ENCODE assay signal across 12 mouse cellular contexts in genomic region chr6:137143818-137144525, GRCm38 (mm10). TPM values are rescaled to one million over a fixed set of nuclear protein-coding genes. Genes with fewer than 3 reads are reported as not detected.
A peak's percentile ranks its signal among the peaks of the same experiment; 100 is the strongest.
DNase-seq lines count a peak whose midpoint lies in the region; ATAC-seq and TF ChIP-seq lines count a peak whose summit lies in the region.
"Had no signal": no experiment of that assay in that cellular context is flagged by ENCODE, and none has a peak within 500 bp of the region (broad histone marks: within the 10 kb centered on the region; RNA-seq: fewer than 3 reads in every experiment).

No protein-coding gene starts in this region.

- H3K9ac ChIP-seq in liver, adult 2 months (ENCODE audit: low read depth, low read length): no peak overlapping the region
- H3K9ac ChIP-seq in hindbrain, postnatal 0 days (replicated peaks; ENCODE audit: low read length): no peak overlapping the region
- H3K9ac ChIP-seq: embryonic facial prominence, embryonic 15.5 days; midbrain, embryonic 12.5 days had no signal

- TF ChIP-seq CTCF in liver, adult 2 months (IDR thresholded peaks at IDR 0.05; ENCODE audit: low read depth, low read length): no peak
- TF ChIP-seq CTCF in hindbrain, postnatal 0 days (IDR thresholded peaks at IDR 0.05; ENCODE audit: low read depth): no peak

- no peak for TF ChIP-seq POLR2A in liver, adult 2 months (IDR thresholded peaks at IDR 0.05; ENCODE audit: extremely low read depth, insufficient read depth, low read length)

- 70% methylated on average over 7 of the region's 7 CpGs for WGBS in liver, adult 2 months
- WGBS in hindbrain, postnatal 0 days: 90% methylated on average over 7 of the region's 7 CpGs

- no peaks in the 10 kb centered on the region for H3K36me3 ChIP-seq in liver, adult 2 months (ENCODE audit: control insufficient read depth, insufficient read depth, low read length)
- no peaks in the 10 kb centered on the region for H3K36me3 ChIP-seq in hindbrain, postnatal 0 days (ENCODE audit: insufficient read depth, low read length)
- H3K36me3 ChIP-seq: embryonic facial prominence, embryonic 15.5 days; midbrain, embryonic 12.5 days had no signal

- no peak overlapping the region for H3K4me3 ChIP-seq in liver, adult 2 months (ENCODE audit: insufficient read depth, low read depth, low read length)
- H3K4me3 ChIP-seq in hindbrain, postnatal 0 days (ENCODE audit: low read length): no peak overlapping the region
- H3K4me3 ChIP-seq: embryonic facial prominence, embryonic 15.5 days; midbrain, embryonic 12.5 days had no signal

- peaks cover 1% of the 10 kb centered on the region; the same call in 1 of the 2 replicates for H3K4me1 ChIP-seq in liver, adult 2 months (ENCODE audit: control insufficient read depth, insufficient read depth, low read length)
- no peaks in the 10 kb centered on the region for H3K4me1 ChIP-seq in hindbrain, postnatal 0 days (ENCODE audit: insufficient read depth, low read length)

- H3K79me2 ChIP-seq in liver, adult 2 months (ENCODE audit: control insufficient read depth, insufficient read depth, low read length): no peaks in the 10 kb centered on the region

- no peaks in the 10 kb centered on the region for H3K27me3 ChIP-seq in liver, adult 2 months (ENCODE audit: control insufficient read depth, insufficient read depth, low read length)
- no peaks in the 10 kb centered on the region for H3K27me3 ChIP-seq in hindbrain, postnatal 0 days (ENCODE audit: insufficient read depth, low read length)
- H3K27me3 ChIP-seq: embryonic facial prominence, embryonic 15.5 days; midbrain, embryonic 12.5 days had no signal

- no peaks in the 10 kb centered on the region for H3K9me3 ChIP-seq in hindbrain, postnatal 0 days (ENCODE audit: low read length)
- H3K9me3 ChIP-seq: embryonic facial prominence, embryonic 15.5 days; midbrain, embryonic 12.5 days had no signal

- ATAC-seq in hindbrain, postnatal 0 days: no peak

- H3K27ac ChIP-seq in liver, adult 2 months (replicated peaks; ENCODE audit: insufficient read depth, low read depth, low read length): peak overlapping the region; percentile 61
- no peak overlapping the region for H3K27ac ChIP-seq in hindbrain, postnatal 0 days
- H3K27ac ChIP-seq: midbrain, embryonic 12.5 days had no signal

- peak; percentile 79 for DNase-seq in heart, adult 11 months
- no peak for DNase-seq in heart, adult 18-20 months
- no peak for DNase-seq in liver, adult 2 months (ENCODE audit: extremely low read depth, low read depth, low spot score)
- DNase-seq in liver (no peak), NIH3T3 (ENCODE audit: low read depth) (peak; percentile 18)
- DNase-seq in lung, postnatal 10 days: peak; percentile 40
- DNase-seq in urinary bladder, postnatal 14 days (ENCODE audit: low spot score): no peak
- no peak for DNase-seq in hindbrain, postnatal 0 days (ENCODE audit: low spot score)
- DNase-seq: cerebellum, adult 8-10 months; right cerebral cortex, postnatal 4 days had no signal

- no peak overlapping the region for H3K4me2 ChIP-seq in hindbrain, postnatal 0 days (ENCODE audit: low read depth, low read length)

RNA-seq across cellular contexts. Expression of gene Rerg, which starts 26.3 kb away (rescaled TPM):
- total RNA-seq in heart, adult 18-20 months (2021): 1 to 10 TPM; 3.1 to 3.8 TPM
- total RNA-seq in liver, adult 2 months (2014; rRNA removed): 2.2 and 2.8 TPM in 2 replicates
- polyA plus RNA-seq in liver, adult 2 months (2012; rRNA removed): 1.3 and 2.2 TPM in 2 replicates
- 1.2 and 1.6 TPM in 2 replicates for total RNA-seq in hindbrain, postnatal 0 days (2014; rRNA removed)
- 7.3 and 7.6 TPM in 2 replicates for polyA plus RNA-seq in hindbrain, postnatal 0 days (2015; fragmentation: Nextera tagmentation; extraction: Ambion mirVana)

Comparison
In these comparisons a context has a peak if more than half of its experiments do, and no peak if none do; other contexts are left out.
1. DNase-seq: peak in heart, adult 11 months (single experiment), NIH3T3 (single experiment) and lung, postnatal 10 days (single experiment); none in heart, adult 18-20 months (0 of 2), liver, adult 2 months (single experiment), liver (single experiment), urinary bladder, postnatal 14 days (single experiment) and hindbrain, postnatal 0 days (single experiment).